Mouse (Mus musculus) stomach, embryonic 15.5 days (tissue): ENCODE data around the gene Mutyh. TPM values are rescaled to one million over a fixed set of nuclear protein-coding genes. Genes with fewer than 3 reads are reported as not detected.

ENCODE experiments used
- ATAC-seq: fragments of 200-750 bp; cut with Nextera tagmentation; 2 replicates; pipeline ENCODE4 v1.8.0; 2017; ENCODE audit warnings: low read depth, moderate number of reproducible peaks, moderate TSS enrichment; ENCODE audit not compliant: insufficient read depth, low FRiP score
- H3K27ac ChIP-seq: fragments of 300-500 bp; sonication (generic); 2 replicates; pipeline ENCODE4 v1.5.1; 2015; ENCODE audit warnings: mild to moderate bottlenecking, inconsistent platforms
- H3K27me3 ChIP-seq: fragments of 300-500 bp; sonication (generic); replicated peaks from 2 replicates; pipeline ENCODE4 v1.6.1; 2015; ENCODE audit warnings: inconsistent platforms
- H3K36me3 ChIP-seq: fragments of 300-500 bp; sonication (generic); 2 replicates; pipeline ENCODE4 v1.6.1; 2015; ENCODE audit warnings: inconsistent platforms
- H3K4me1 ChIP-seq: fragments of 300-500 bp; sonication (generic); 2 replicates; pipeline ENCODE4 v1.6.1; 2015; ENCODE audit warnings: inconsistent platforms
- H3K4me2 ChIP-seq: fragments of 300-500 bp; sonication (generic); 2 replicates; pipeline ENCODE4 v1.6.1; 2015; ENCODE audit warnings: mild to moderate bottlenecking, inconsistent platforms
- H3K4me3 ChIP-seq: fragments of 300-500 bp; sonication (generic); replicated peaks from 2 replicates; pipeline ENCODE4 v1.5.1; 2015; ENCODE audit warnings: inconsistent platforms
- H3K9ac ChIP-seq: fragments of 300-500 bp; sonication (generic); 2 replicates; pipeline ENCODE4 v1.6.1; 2015; ENCODE audit warnings: inconsistent platforms
- H3K9me3 ChIP-seq: fragments of 300-500 bp; sonication (generic); 2 replicates; pipeline ENCODE4 v1.6.1; 2016; ENCODE audit warnings: inconsistent platforms
- WGBS: fragments of 180-500 bp; shearing (Covaris S2); methylation state at CpG from one replicate; pipeline ENCODE4 v1.1.7; 2015; 5-methylcytosine and 5-hydroxymethylcytosine counted together
- polyA plus RNA-seq: library from polyadenylated mRNA; unstranded; fragments of >200 nt; fragmentation: Nextera tagmentation; extraction: Ambion mirVana; gene quantifications from 2 replicates; pipeline ENCODE4 v1.2.1, GENCODE M21; 2015

The Mutyh gene
- polyA plus RNA-seq, 1 experiment from 2014 or later = 13.2 TPM

GRCm38 (mm10) chr4:116788956-116789355 is 18.6 kb upstream of the Mutyh start:
- H3K9ac ChIP-seq = no peak overlapping the region
- 8% methylated on average over 3 of the region's 3 CpGs for WGBS
- no peaks in the 10 kb centered on the region for H3K9me3 ChIP-seq
- no peak overlapping the region for H3K4me3 ChIP-seq
- no peaks in the 10 kb centered on the region for H3K36me3 ChIP-seq
- 0 out of 2 replicates have a peak, but pooled peaks cover 4% of the 10 kb centered on the region for H3K4me1 ChIP-seq
- peak overlapping the region; percentile 60; the same call in 1 of the 2 replicates for H3K27ac ChIP-seq
- no peaks in the 10 kb centered on the region for H3K27me3 ChIP-seq
- no peak overlapping the region for H3K4me2 ChIP-seq
- peak; percentile 47; the same call in 1 of the 2 replicates for ATAC-seq

- no peak for ATAC-seq
- H3K27me3 ChIP-seq = no peaks in the 10 kb centered on the region
- no peak overlapping the region for H3K27ac ChIP-seq
- no peak overlapping the region for H3K4me2 ChIP-seq
- H3K4me1 ChIP-seq = 0 out of 2 replicates have a peak, but pooled peaks cover 4% of the 10 kb centered on the region
- H3K9ac ChIP-seq = no peak overlapping the region
- 84% methylated on average over 8 of the region's 8 CpGs for WGBS
- H3K4me3 ChIP-seq = no peak overlapping the region
- no peaks in the 10 kb centered on the region for H3K9me3 ChIP-seq
- no peaks in the 10 kb centered on the region for H3K36me3 ChIP-seq
Observed at GRCm38 (mm10) chr4:116792453-116792852, 15.1 kb upstream of the Mutyh start.

DNA sequence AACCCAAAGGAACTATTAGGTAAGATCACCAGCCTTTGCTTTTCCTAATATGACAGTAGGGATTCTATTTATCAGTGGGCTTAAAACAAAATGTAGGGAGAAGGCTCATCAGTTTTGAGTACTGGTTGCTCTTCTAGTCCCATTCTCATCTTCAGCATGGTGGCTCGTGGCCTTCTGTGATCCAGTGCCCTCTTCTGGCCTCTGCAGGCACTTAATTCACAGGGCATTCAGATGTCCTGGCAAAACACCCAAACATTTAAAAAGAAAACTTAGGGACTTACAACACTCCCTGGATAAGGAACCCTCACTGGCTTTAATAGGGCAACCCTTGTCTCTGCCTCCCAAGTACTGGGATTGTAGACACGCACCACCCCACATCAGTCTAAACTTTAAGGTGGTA is 13.2 kb upstream of the Mutyh start:
- H3K36me3 ChIP-seq = no peaks in the 10 kb centered on the region
- H3K4me2 ChIP-seq = no peak overlapping the region
- H3K27me3 ChIP-seq = no peaks in the 10 kb centered on the region
- no peak overlapping the region for H3K4me3 ChIP-seq
- H3K4me1 ChIP-seq = no peaks in the 10 kb centered on the region
- ATAC-seq = no peak
- no peaks in the 10 kb centered on the region for H3K9me3 ChIP-seq
- no peak overlapping the region for H3K27ac ChIP-seq
- 79% methylated on average over 2 of the region's 2 CpGs for WGBS
- H3K9ac ChIP-seq = no peak overlapping the region

- H3K27ac ChIP-seq = no peak overlapping the region
- no peak overlapping the region for H3K4me2 ChIP-seq
- no peaks in the 10 kb centered on the region for H3K9me3 ChIP-seq
- H3K4me1 ChIP-seq = no peaks in the 10 kb centered on the region
- no peak overlapping the region for H3K9ac ChIP-seq
- no peak overlapping the region for H3K4me3 ChIP-seq
- H3K27me3 ChIP-seq = no peaks in the 10 kb centered on the region
- ATAC-seq = no peak
- no peaks in the 10 kb centered on the region for H3K36me3 ChIP-seq
- 35% methylated on average over 1 of the region's 1 CpGs for WGBS
Observed at GRCm38 (mm10) chr4:116796442-116797110, 10.9 kb upstream of the Mutyh start.

DNA sequence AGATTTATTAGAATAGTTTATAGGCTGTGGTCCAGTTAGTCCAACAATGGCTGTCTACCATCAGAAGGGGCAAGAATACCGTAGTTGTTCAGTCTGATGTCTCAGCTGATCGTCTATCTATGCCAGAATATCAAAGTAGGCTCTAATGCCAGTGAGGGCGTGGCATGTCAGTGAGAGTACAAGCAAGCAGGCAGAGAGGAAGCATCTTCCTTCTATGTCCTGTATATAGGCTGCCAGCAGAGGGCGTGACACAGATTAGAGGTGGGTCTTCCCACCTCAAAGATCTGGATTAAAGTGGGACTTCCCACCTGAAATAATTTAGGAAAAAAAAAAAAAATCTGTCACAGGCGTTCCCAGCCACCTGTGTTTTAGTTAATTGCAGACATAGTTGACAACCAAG is 7.6 kb upstream of the Mutyh start:
- Histone ChIP-seq H3K27me3 (no peaks in the 10 kb centered on the region), H3K4me3 (no peak overlapping the region), H3K4me1 (no peaks in the 10 kb centered on the region), H3K27ac (no peak overlapping the region), H3K36me3 (peaks cover 13% of the 10 kb centered on the region), H3K4me2 (no peak overlapping the region), H3K9me3 (no peaks in the 10 kb centered on the region), H3K9ac (no peak overlapping the region)
- WGBS = 35% methylated on average over 5 of the region's 5 CpGs
- no peak for ATAC-seq

DNA sequence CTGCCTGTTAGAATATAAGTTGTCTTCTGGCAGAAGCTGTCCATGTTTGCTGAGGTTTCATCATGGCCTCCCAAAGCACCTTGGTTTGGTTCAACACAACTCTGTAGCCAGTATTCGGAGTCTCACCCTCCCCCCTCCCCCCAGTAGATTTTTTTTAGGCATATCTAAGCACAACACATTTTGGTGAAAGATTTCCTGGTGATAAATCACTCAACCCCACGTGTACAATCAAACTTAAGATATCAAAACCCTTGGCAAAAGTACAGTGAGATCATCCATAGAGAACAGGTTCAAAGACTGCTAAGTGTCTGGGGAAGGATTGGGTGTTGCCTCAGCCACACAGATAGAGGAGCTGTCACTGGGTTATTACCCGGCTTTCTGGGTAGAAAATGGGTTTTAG is 3.5 kb downstream of the Mutyh start:
- H3K9ac ChIP-seq = no peak overlapping the region
- H3K9me3 ChIP-seq = no peaks in the 10 kb centered on the region
- H3K27ac ChIP-seq = no peak overlapping the region
- WGBS = 65% methylated on average over 3 of the region's 3 CpGs
- H3K4me2 ChIP-seq = no peak overlapping the region
- H3K4me1 ChIP-seq = peaks cover 8% of the 10 kb centered on the region; the same call in 1 of the 2 replicates
- no peaks in the 10 kb centered on the region for H3K27me3 ChIP-seq
- ATAC-seq = no peak
- H3K36me3 ChIP-seq = no peaks in the 10 kb centered on the region
- H3K4me3 ChIP-seq = no peak overlapping the region

- no peak overlapping the region for H3K27ac ChIP-seq
- ATAC-seq = no peak
- H3K4me2 ChIP-seq = no peak overlapping the region
- no peak overlapping the region for H3K9ac ChIP-seq
- peaks cover 3% of the 10 kb centered on the region; the same call in 1 of the 2 replicates for H3K27me3 ChIP-seq
- no peaks in the 10 kb centered on the region for H3K9me3 ChIP-seq
- H3K4me3 ChIP-seq = no peak overlapping the region
- no peaks in the 10 kb centered on the region for H3K4me1 ChIP-seq
- H3K36me3 ChIP-seq = no peaks in the 10 kb centered on the region
- WGBS = 82% methylated on average over 5 of the region's 5 CpGs
Observed at GRCm38 (mm10) chr4:116815276-116815675, 7.8 kb downstream of the Mutyh start.

GRCm38 (mm10) chr4:116817486-116817885 is 10.0 kb downstream of the Mutyh start:
- H3K4me3 ChIP-seq = no peak overlapping the region
- H3K9me3 ChIP-seq = no peaks in the 10 kb centered on the region
- no peak overlapping the region for H3K4me2 ChIP-seq
- ATAC-seq = no peak
- H3K27me3 ChIP-seq = peaks cover 14% of the 10 kb centered on the region
- H3K4me1 ChIP-seq = peaks cover 5% of the 10 kb centered on the region; the same call in 1 of the 2 replicates
- no peak overlapping the region for H3K9ac ChIP-seq
- no peaks in the 10 kb centered on the region for H3K36me3 ChIP-seq
- 90% methylated on average over 6 of the region's 6 CpGs for WGBS
- no peak overlapping the region for H3K27ac ChIP-seq

GRCm38 (mm10) chr4:116819968-116820901 is 12.7 kb downstream of the Mutyh start:
- 0 out of 2 replicates have a peak overlapping the region, but pooled peaks have one; percentile 17 for H3K9ac ChIP-seq
- H3K4me1 ChIP-seq = peaks cover 9% of the 10 kb centered on the region; the same call in 1 of the 2 replicates
- WGBS = 27% methylated on average over 32 of the region's 32 CpGs
- peak overlapping the region; percentile 97 for H3K4me2 ChIP-seq
- no peak for ATAC-seq
- peaks cover 14% of the 10 kb centered on the region for H3K27me3 ChIP-seq
- H3K36me3 ChIP-seq = no peaks in the 10 kb centered on the region
- H3K9me3 ChIP-seq = no peaks in the 10 kb centered on the region
- peak overlapping the region; percentile 53 for H3K4me3 ChIP-seq
- H3K27ac ChIP-seq = no peak overlapping the region

- peaks cover 14% of the 10 kb centered on the region for H3K27me3 ChIP-seq
- under 1% methylated on average over 51 of the region's 51 CpGs for WGBS
- H3K27ac ChIP-seq = no peak overlapping the region
- H3K9ac ChIP-seq = peak overlapping the region; percentile 17; the same call in 1 of the 2 replicates
- H3K4me1 ChIP-seq = peaks cover 9% of the 10 kb centered on the region; the same call in 1 of the 2 replicates
- peak overlapping the region; percentile 53 for H3K4me3 ChIP-seq
- H3K36me3 ChIP-seq = no peaks in the 10 kb centered on the region
- peak; percentile 81 for ATAC-seq
- H3K4me2 ChIP-seq = peak overlapping the region; percentile 97
- no peaks in the 10 kb centered on the region for H3K9me3 ChIP-seq
Observed at GRCm38 (mm10) chr4:116820902-116821693, 13.6 kb downstream of the Mutyh start.

GRCm38 (mm10) chr4:116821694-116822016 is 14.1 kb downstream of the Mutyh start, which contains the start of gene Hpdl:
Gene Hpdl, minus strand, starts transcription at chr4:116821707.
- peak within 1 kb of the TSS; percentile 17; the same call in 1 of the 2 replicates for H3K9ac ChIP-seq
- no peak within 1 kb of the TSS for H3K27ac ChIP-seq
- H3K4me2 ChIP-seq = peak within 1 kb of the TSS; percentile 97
- no peaks in the 10 kb centered on the region for H3K9me3 ChIP-seq
- ATAC-seq = no peak
- H3K4me1 ChIP-seq = peaks cover 9% of the 10 kb centered on the region; the same call in 1 of the 2 replicates
- H3K27me3 ChIP-seq = peaks cover 14% of the 10 kb centered on the region
- 12% methylated on average over 9 of the region's 9 CpGs for WGBS
- no peaks in the 10 kb centered on the region for H3K36me3 ChIP-seq
- peak within 1 kb of the TSS; percentile 53 for H3K4me3 ChIP-seq
